Comparison of ENCODE assay signal across 8 mouse cellular contexts in genomic region chr2:101628297-101629236, GRCm38 (mm10). TPM values are rescaled to one million over a fixed set of nuclear protein-coding genes. Genes with fewer than 3 reads are reported as not detected.
DNase-seq lines count a peak whose midpoint lies in the region; ATAC-seq and TF ChIP-seq lines count a peak whose summit lies in the region.

No protein-coding gene starts in this region.

- TF ChIP-seq EP300 in stomach, postnatal 0 days (optimal IDR thresholded peaks at IDR 0.05) = no peak

- no peak for TF ChIP-seq CTCF in E14TG2a.4 (conservative IDR thresholded peaks at IDR 0.05; ENCODE audit: low read length)
- TF ChIP-seq CTCF in stomach, postnatal 0 days (IDR thresholded peaks at IDR 0.05; ENCODE audit: low read depth) = peak; percentile 30

- ATAC-seq in heart, embryonic 14.5 days (ENCODE audit: insufficient number of reproducible peaks, insufficient read depth, low FRiP score, low read depth) = peak; percentile 97
- peak; percentile 99 for ATAC-seq in liver, embryonic 13.5 days (ENCODE audit: low read depth)
- peak; percentile 99 for ATAC-seq in stomach, postnatal 0 days (ENCODE audit: low FRiP score, low TSS enrichment)

- H3K9me3 ChIP-seq in E14TG2a.4 (ENCODE audit: low read length) = no peaks in the 10 kb centered on the region
- H3K9me3 ChIP-seq in heart, embryonic 14.5 days (ENCODE audit: control insufficient read depth, low read length) = no peaks in the 10 kb centered on the region
- no peaks in the 10 kb centered on the region for H3K9me3 ChIP-seq in liver, embryonic 13.5 days (replicated peaks)
- H3K9me3 ChIP-seq in stomach, postnatal 0 days (ENCODE audit: control insufficient read depth, low read length) = no peaks in the 10 kb centered on the region

- H3K27ac ChIP-seq in brown adipose tissue, adult 24 weeks (replicated peaks; ENCODE audit: low read depth, low read length) = peak overlapping the region; percentile 69
- peak overlapping the region; percentile 58 to 85 for H3K27ac ChIP-seq in heart, embryonic 14.5 days (replicated peaks in 1 of 2; ENCODE audit: control insufficient read depth in 1 of 2, insufficient read depth in 1 of 2, low read depth in 2 of 2, low read length in 2 of 2)
- H3K27ac ChIP-seq in liver, embryonic 13.5 days = peak overlapping the region; percentile 26; the same call in 1 of the 2 replicates
- H3K27ac ChIP-seq in stomach, postnatal 0 days (replicated peaks) = peak overlapping the region; percentile 61

- peak overlapping the region; percentile 64 for H3K4me2 ChIP-seq in heart, embryonic 14.5 days (ENCODE audit: low read length)
- peak overlapping the region; percentile 74 for H3K4me2 ChIP-seq in liver, embryonic 13.5 days
- peak overlapping the region; percentile 50 for H3K4me2 ChIP-seq in stomach, postnatal 0 days (replicated peaks; ENCODE audit: low read depth)

- peak; percentile 92 for DNase-seq in fibroblast of lung, adult 2 months (ENCODE audit: low read depth)
- DNase-seq in kidney, postnatal 14 days = peak; percentile 94
- peak; percentile 71 for DNase-seq in liver, embryonic 13.5 days
- peak; percentile 84 for DNase-seq in neural tube, embryonic 10.5 days (ENCODE audit: extremely low spot score, low spot score)
- peak; percentile 72 for DNase-seq in stomach, postnatal 0 days (ENCODE audit: low spot score)

- peak overlapping the region; percentile 85 for H3K4me3 ChIP-seq in E14TG2a.4 (replicated peaks; ENCODE audit: low read length)
- H3K4me3 ChIP-seq in brown adipose tissue, adult 24 weeks (ENCODE audit: insufficient read depth, low read depth, low read length) = peak overlapping the region; percentile 93
- peak overlapping the region; percentile 65 to 79 for H3K4me3 ChIP-seq in heart, embryonic 14.5 days (ENCODE audit: control insufficient read depth in 1 of 2, insufficient read depth in 1 of 2, low read depth in 1 of 2, low read length in 2 of 2)
- peak overlapping the region; percentile 68 for H3K4me3 ChIP-seq in liver, embryonic 13.5 days (replicated peaks)
- peak overlapping the region; percentile 61 for H3K4me3 ChIP-seq in stomach, postnatal 0 days (ENCODE audit: low read depth, low read length)

- 2% methylated on average over 31 of the region's 31 CpGs for WGBS in heart, embryonic 14.5 days
- 2% methylated on average over 31 of the region's 31 CpGs for WGBS in liver, embryonic 13.5 days (ENCODE audit: insufficient replicate concordance)
- 2% methylated on average over 31 of the region's 31 CpGs for WGBS in stomach, postnatal 0 days

- H3K27me3 ChIP-seq in E14TG2a.4 (ENCODE audit: insufficient read depth, low read length) = no peaks in the 10 kb centered on the region
- 0 out of 2 replicates have a peak, but pooled peaks cover 3% of the 10 kb centered on the region for H3K27me3 ChIP-seq in heart, embryonic 14.5 days (ENCODE audit: control insufficient read depth, insufficient read depth, low read length)
- H3K27me3 ChIP-seq in liver, embryonic 13.5 days = no peaks in the 10 kb centered on the region
- H3K27me3 ChIP-seq in stomach, postnatal 0 days (ENCODE audit: control insufficient read depth, insufficient read depth, low read length) = no peaks in the 10 kb centered on the region

- H3K36me3 ChIP-seq in E14TG2a.4 (ENCODE audit: insufficient read depth, low read length) = no peaks in the 10 kb centered on the region
- no peaks in the 10 kb centered on the region for H3K36me3 ChIP-seq in heart, embryonic 14.5 days (ENCODE audit: control insufficient read depth, insufficient read depth, low read length)
- H3K36me3 ChIP-seq in liver, embryonic 13.5 days = no peaks in the 10 kb centered on the region
- H3K36me3 ChIP-seq in stomach, postnatal 0 days (ENCODE audit: control insufficient read depth, insufficient read depth, low read length) = no peaks in the 10 kb centered on the region

- H3K9ac ChIP-seq in heart, embryonic 14.5 days (ENCODE audit: low read length) = peak overlapping the region; percentile 79
- H3K9ac ChIP-seq in liver, embryonic 13.5 days = peak overlapping the region; percentile 67
- peak overlapping the region; percentile 50 for H3K9ac ChIP-seq in stomach, postnatal 0 days (ENCODE audit: low read length)

- 0 out of 2 replicates have a peak, but pooled peaks cover 2% of the 10 kb centered on the region for H3K4me1 ChIP-seq in E14TG2a.4 (replicated peaks; ENCODE audit: low read depth, low read length)
- no peaks in the 10 kb centered on the region for H3K4me1 ChIP-seq in brown adipose tissue, adult 24 weeks (ENCODE audit: control insufficient read depth, insufficient read depth, insufficient read length, low read length)
- H3K4me1 ChIP-seq in heart, embryonic 14.5 days (ENCODE audit: control insufficient read depth in 2 of 2, insufficient read depth in 2 of 2, low read length in 2 of 2) = peaks cover 0 to 4% of the 10 kb centered on the region in 2 experiments; a peak in 1 of 4 replicates
- 0 out of 2 replicates have a peak, but pooled peaks cover 3% of the 10 kb centered on the region for H3K4me1 ChIP-seq in liver, embryonic 13.5 days (replicated peaks)
- H3K4me1 ChIP-seq in stomach, postnatal 0 days (replicated peaks; ENCODE audit: control insufficient read depth, insufficient read depth) = no peaks in the 10 kb centered on the region

RNA-seq across cellular contexts. Expression of gene Rag2, which starts 4.0 kb away (rescaled TPM):
- polyA plus RNA-seq in brown adipose tissue, adult 24 weeks (2012; ENCODE audit: insufficient read depth, insufficient read length, missing spikeins) = not detected in 2 replicates
- not detected in 2 replicates for polyA plus RNA-seq in heart, embryonic 14.5 days (2014; fragmentation: Nextera tagmentation; extraction: Ambion mirVana)
- 0.17 and 0.23 TPM in 2 replicates for polyA plus RNA-seq in liver, embryonic 13.5 days (2015; fragmentation: Nextera tagmentation; extraction: Ambion mirVana)
- not detected in 2 replicates for polyA plus RNA-seq in stomach, postnatal 0 days (2015; fragmentation: Nextera tagmentation; extraction: Ambion mirVana)

RNA-seq across cellular contexts. Expression of gene Rag1, which starts 20.7 kb away (rescaled TPM):
- not detected in 2 replicates for polyA plus RNA-seq in brown adipose tissue, adult 24 weeks (2012; ENCODE audit: insufficient read depth, insufficient read length, missing spikeins)
- polyA plus RNA-seq in heart, embryonic 14.5 days (2014; fragmentation: Nextera tagmentation; extraction: Ambion mirVana) = not detected in 2 replicates
- 0.06 and 0.12 TPM in 2 replicates for polyA plus RNA-seq in liver, embryonic 13.5 days (2015; fragmentation: Nextera tagmentation; extraction: Ambion mirVana)
- 0.01 TPM in 2 replicates for polyA plus RNA-seq in stomach, postnatal 0 days (2015; fragmentation: Nextera tagmentation; extraction: Ambion mirVana)

RNA-seq across cellular contexts. Expression of gene B230118H07Rik, which starts 20.8 kb away (rescaled TPM):
- 140 and 164 TPM in 2 replicates for polyA plus RNA-seq in brown adipose tissue, adult 24 weeks (2012; ENCODE audit: insufficient read depth, insufficient read length, missing spikeins)
- 59.9 and 67.0 TPM in 2 replicates for polyA plus RNA-seq in heart, embryonic 14.5 days (2014; fragmentation: Nextera tagmentation; extraction: Ambion mirVana)
- 20.2 and 21.4 TPM in 2 replicates for polyA plus RNA-seq in liver, embryonic 13.5 days (2015; fragmentation: Nextera tagmentation; extraction: Ambion mirVana)
- polyA plus RNA-seq in stomach, postnatal 0 days (2015; fragmentation: Nextera tagmentation; extraction: Ambion mirVana) = 36.5 and 40.3 TPM in 2 replicates

RNA-seq across cellular contexts. Expression of gene Traf6, which starts 49.7 kb away (rescaled TPM):
- 6.2 and 7.1 TPM in 2 replicates for polyA plus RNA-seq in brown adipose tissue, adult 24 weeks (2012; ENCODE audit: insufficient read depth, insufficient read length, missing spikeins)
- polyA plus RNA-seq in heart, embryonic 14.5 days (2014; fragmentation: Nextera tagmentation; extraction: Ambion mirVana) = 7.5 and 8.2 TPM in 2 replicates
- polyA plus RNA-seq in liver, embryonic 13.5 days (2015; fragmentation: Nextera tagmentation; extraction: Ambion mirVana) = 3.2 and 4.6 TPM in 2 replicates
- 4.4 and 4.5 TPM in 2 replicates for polyA plus RNA-seq in stomach, postnatal 0 days (2015; fragmentation: Nextera tagmentation; extraction: Ambion mirVana)

Comparison
In these comparisons a context has a peak if more than half of its experiments do, and no peak if none do; other contexts are left out.
1. Peak in every context shown above with its lines: DNase-seq, ATAC-seq, H3K4me3 ChIP-seq and H3K27ac ChIP-seq.